Mouse (Mus musculus) MEL (cell line): ENCODE measurements around the gene Grik5. TPM values are rescaled to one million over a fixed set of nuclear protein-coding genes. Genes with fewer than 3 reads are reported as not detected.

Experiments used
- DNase-seq: peaks from one replicate; pipeline ENCODE4 v3.0.0; 2011; ENCODE audit warnings: low read depth, low spot score
- H3K27ac ChIP-seq: 2 replicates; pipeline ENCODE4 v1.5.1; 2012; ENCODE audit warnings: low read depth, mild to moderate bottlenecking, control low read depth, low read length, moderate library complexity; ENCODE audit not compliant: control insufficient read depth
- H3K27me3 ChIP-seq, 2 experiments: fragments of 150-350 bp in 1 of 2; sonication (generic) in 1 of 2; 2 replicates each; pipeline ENCODE4 v1.6.1; 2012; ENCODE audit warnings: low read length in 2 of 2, mild to moderate bottlenecking in 2 of 2, improper control_type of control experiment in 1 of 2, moderate library complexity in 1 of 2; ENCODE audit not compliant: insufficient read depth in 2 of 2, control insufficient read depth in 1 of 2
- H3K36me3 ChIP-seq, 2 experiments: 2 replicates each; pipeline ENCODE4 v1.6.1; 2012 to 2014; ENCODE audit warnings: low read length in 2 of 2, improper control_type of control experiment in 1 of 2, inconsistent platforms in 1 of 2, mild to moderate bottlenecking in 1 of 2; ENCODE audit not compliant: insufficient read depth in 2 of 2, control insufficient read depth in 1 of 2
- H3K4me1 ChIP-seq, 2 experiments: fragments of 150-350 bp in 1 of 2; sonication (generic) in 1 of 2; 2 replicates each; pipeline ENCODE4 v1.6.1; 2012; ENCODE audit warnings: low read length in 2 of 2, improper control_type of control experiment in 1 of 2, mild to moderate bottlenecking in 1 of 2; ENCODE audit not compliant: insufficient read depth in 2 of 2, control insufficient read depth in 1 of 2
- H3K4me3 ChIP-seq, 2 experiments: fragments of 150-350 bp in 1 of 2; sonication (generic) in 1 of 2; 2 replicates each; pipeline ENCODE4 v1.5.1; 2012; ENCODE audit warnings: low read depth in 2 of 2, low read length in 2 of 2, mild to moderate bottlenecking in 2 of 2, moderate library complexity in 2 of 2, control low read depth in 1 of 2, improper control_type of control experiment in 1 of 2; ENCODE audit not compliant: control insufficient read depth in 1 of 2, insufficient read depth in 1 of 2
- H3K79me2 ChIP-seq: 2 replicates; pipeline ENCODE4 v1.6.1; 2012; ENCODE audit warnings: mild to moderate bottlenecking, low read length, moderate library complexity; ENCODE audit not compliant: control insufficient read depth, poor library complexity, insufficient read depth
- H3K9ac ChIP-seq: 2 replicates; pipeline ENCODE4 v1.6.1; 2012; ENCODE audit warnings: low read depth, mild to moderate bottlenecking, control low read depth, low read length, moderate library complexity; ENCODE audit not compliant: control insufficient read depth, poor library complexity, severe bottlenecking
- H3K9me3 ChIP-seq: fragments of 150-350 bp; sonication (generic); replicated peaks from 2 replicates; pipeline ENCODE4 v1.6.1; 2012; ENCODE audit warnings: mild to moderate bottlenecking, low read length, improper control_type of control experiment, moderate library complexity; ENCODE audit not compliant: insufficient read depth
- BHLHE40 ChIP-seq: IDR thresholded peaks from 2 replicates; pipeline ENCODE4 v1.6.1; 2012; ENCODE audit warnings: low read depth, mild to moderate bottlenecking, inconsistent platforms, low read length, improper control_type of control experiment, borderline replicate concordance
- E2F4 ChIP-seq: IDR thresholded peaks from 2 replicates; pipeline ENCODE4 v1.6.1; 2011; ENCODE audit warnings: low read depth, low read length, improper control_type of control experiment, borderline replicate concordance
- GABPA ChIP-seq: IDR thresholded peaks from 2 replicates; pipeline ENCODE4 v1.6.1; 2012; ENCODE audit warnings: low read depth, mild to moderate bottlenecking, inconsistent platforms, low read length, improper control_type of control experiment, moderate library complexity
- JUND ChIP-seq: IDR thresholded peaks from 2 replicates; pipeline ENCODE4 v1.6.1; 2011; ENCODE audit warnings: low read depth, mild to moderate bottlenecking, improper control_type of control experiment, low read length
- KAT2A ChIP-seq: conservative IDR thresholded peaks from 2 replicates; pipeline ENCODE4 v1.6.1; 2012; ENCODE audit warnings: low read depth, low read length, improper control_type of control experiment, inconsistent platforms
- MAX ChIP-seq: IDR thresholded peaks from 2 replicates; pipeline ENCODE4 v1.6.1; 2011; ENCODE audit warnings: low read length, improper control_type of control experiment
- MAZ ChIP-seq: IDR thresholded peaks from 2 replicates; pipeline ENCODE4 v1.6.1; 2012; ENCODE audit warnings: low read depth, mild to moderate bottlenecking, inconsistent platforms, low read length, improper control_type of control experiment
- MXI1 ChIP-seq: IDR thresholded peaks from 2 replicates; pipeline ENCODE4 v1.6.1; 2011; ENCODE audit warnings: mild to moderate bottlenecking, low read depth, low read length, improper control_type of control experiment
- MYB ChIP-seq: IDR thresholded peaks from 2 replicates; pipeline ENCODE4 v1.6.1; 2011; ENCODE audit warnings: mild to moderate bottlenecking, low read depth, low read length, improper control_type of control experiment
- MYC ChIP-seq: IDR thresholded peaks from 2 replicates; pipeline ENCODE4 v1.6.1; 2011; ENCODE audit warnings: low read depth, mild to moderate bottlenecking, low read length, improper control_type of control experiment, moderate library complexity
- NRF1 ChIP-seq: IDR thresholded peaks from 2 replicates; pipeline ENCODE4 v1.6.1; 2014; ENCODE audit warnings: low read depth, mild to moderate bottlenecking, inconsistent platforms, low read length, improper control_type of control experiment, moderate library complexity; ENCODE audit not compliant: poor library complexity, insufficient read depth, severe bottlenecking
- POLR2A ChIP-seq, 2 experiments: IDR thresholded peaks; 2 replicates each; pipeline ENCODE4 v1.6.1; 2011 to 2012; ENCODE audit warnings: low read length in 2 of 2, mild to moderate bottlenecking in 2 of 2, control low read depth in 1 of 2, improper control_type of control experiment in 1 of 2, low read depth in 1 of 2, moderate library complexity in 1 of 2; ENCODE audit not compliant: control insufficient read depth in 1 of 2, insufficient read depth in 1 of 2, poor library complexity in 1 of 2
- POLR2AphosphoS5 ChIP-seq: IDR thresholded peaks from 2 replicates; pipeline ENCODE4 v1.6.1; 2012; ENCODE audit warnings: low read depth, borderline replicate concordance, mild to moderate bottlenecking, inconsistent platforms, low read length, moderate library complexity, mixed read lengths
- RAD21 ChIP-seq: IDR thresholded peaks from 2 replicates; pipeline ENCODE4 v1.6.1; 2011; ENCODE audit warnings: mild to moderate bottlenecking, low read depth, low read length, improper control_type of control experiment
- RCOR1 ChIP-seq: IDR thresholded peaks from 2 replicates; pipeline ENCODE4 v1.6.1; 2012; ENCODE audit warnings: low read depth, mild to moderate bottlenecking, inconsistent platforms, low read length, improper control_type of control experiment
- SIN3A ChIP-seq: IDR thresholded peaks from 2 replicates; pipeline ENCODE4 v1.6.1; 2012; ENCODE audit warnings: low read length, improper control_type of control experiment, inconsistent platforms
- SMC3 ChIP-seq: IDR thresholded peaks from 2 replicates; pipeline ENCODE4 v1.6.1; 2011; ENCODE audit warnings: low read depth, low read length, improper control_type of control experiment
- TBP ChIP-seq: IDR thresholded peaks from 2 replicates; pipeline ENCODE4 v1.8.0; 2011; ENCODE audit warnings: low read depth, low read length, improper control_type of control experiment
- ZC3H11A ChIP-seq: IDR thresholded peaks from 2 replicates; pipeline ENCODE4 v1.6.1; 2012; ENCODE audit warnings: low read depth, mild to moderate bottlenecking, inconsistent platforms, low read length, improper control_type of control experiment
- ZNF384 ChIP-seq: IDR thresholded peaks from 2 replicates; pipeline ENCODE4 v1.6.1; 2012; ENCODE audit warnings: low read depth, mild to moderate bottlenecking, inconsistent platforms, low read length, improper control_type of control experiment
- polyA plus RNA-seq, 2 experiments: library from polyadenylated mRNA; stranded (reverse) in 1 of 2; unstranded in 1 of 2; fragments of >175 nt in 1 of 2; fragments of >200 nt in 1 of 2; gene quantifications; 2 replicates each; pipeline versions ENCODE4 v1.2.1 to v1.2.4; 2012; ENCODE audit warnings: low replicate concordance in 2 of 2, low read depth in 1 of 2; ENCODE audit not compliant: insufficient read length in 2 of 2, insufficient read depth in 1 of 2, missing spikeins in 1 of 2
- total RNA-seq: library from RNA; depleted of rRNA; stranded (reverse); fragments of 300-350 nt; gene quantifications from 2 replicates; pipeline ENCODE4 v1.2.3, GENCODE M21; 2012

Grik5 gene
- total and polyA plus RNA-seq, 3 experiments: 3.5 to 22.0 TPM; not detected in 1

GRCm38 (mm10) chr7:25007609-25008374 lies 64.4 kb downstream of the Grik5 start:
- Histone ChIP-seq H3K79me2 (no peaks in the 10 kb centered on the region), H3K4me3 (no peak overlapping the region), H3K9me3 (no peaks in the 10 kb centered on the region), H3K27me3 (no peaks in the 10 kb centered on the region), H3K9ac (no peak overlapping the region), H3K27ac (no peak overlapping the region), H3K4me1 (no peaks in the 10 kb centered on the region), H3K36me3 (no peaks in the 10 kb centered on the region)
- DNase-seq: no peak
- TF ChIP-seq BHLHE40 (no peak), MYC (no peak), GABPA (no peak), SMC3 (no peak), JUND (no peak), SIN3A (no peak), KAT2A (no peak), RAD21 (no peak), E2F4 (no peak), ZNF384 (no peak)

- DNase-seq: no peak
- H3K4me1 ChIP-seq: no peaks in the 10 kb centered on the region
- no peaks in the 10 kb centered on the region for H3K27me3 ChIP-seq
- no peak overlapping the region for H3K27ac ChIP-seq
- no peaks in the 10 kb centered on the region for H3K9me3 ChIP-seq
- TF ChIP-seq GABPA (no peak), TBP (no peak), MYB (no peak), BHLHE40 (no peak), POLR2AphosphoS5 (no peak), POLR2A (IDR thresholded peaks at IDR 0.05; ENCODE audit: control insufficient read depth in 1 of 2, insufficient read depth in 1 of 2, low read depth in 1 of 2, low read length in 2 of 2, poor library complexity in 1 of 2) (no peak), NRF1 (no peak), MAX (no peak), ZC3H11A (no peak), MXI1 (no peak), SMC3 (no peak), MAZ (no peak), RCOR1 (no peak)
- no peaks in the 10 kb centered on the region for H3K79me2 ChIP-seq
- H3K36me3 ChIP-seq: no peaks in the 10 kb centered on the region
- no peak overlapping the region for H3K9ac ChIP-seq
- H3K4me3 ChIP-seq: no peak overlapping the region
Observed at GRCm38 (mm10) chr7:25006586-25007364, 65.4 kb downstream of the Grik5 start.
